Mouse (Mus musculus) forebrain, embryonic 14.5 days (tissue): ENCODE data around the gene Vcl. TPM values are rescaled to one million over a fixed set of nuclear protein-coding genes. Genes with fewer than 3 reads are reported as not detected.

ENCODE experiments used
- ATAC-seq: fragments of 200-750 bp; cut with Nextera tagmentation; 2 replicates; pipeline ENCODE4 v1.8.0; 2017; ENCODE audit warnings: mild to moderate bottlenecking, moderate library complexity
- DNase-seq: peaks from one replicate; pipeline ENCODE4 v3.0.0-alpha.2; 2015; ENCODE audit warnings: low spot score
- H3K27ac ChIP-seq: fragments of 300-500 bp; sonication (generic); 2 replicates; pipeline ENCODE4 v1.5.1; 2014; ENCODE audit warnings: low read depth, mild to moderate bottlenecking, control low read depth, low read length, moderate library complexity
- H3K27me3 ChIP-seq: fragments of 300-500 bp; sonication (generic); replicated peaks from 2 replicates; pipeline ENCODE4 v1.6.1; 2014; ENCODE audit warnings: low read length, control low read depth, mixed read lengths; ENCODE audit not compliant: control insufficient read depth, insufficient read depth
- H3K36me3 ChIP-seq: fragments of 300-500 bp; sonication (generic); 2 replicates; pipeline ENCODE4 v1.6.1; 2014; ENCODE audit warnings: low read length, control low read depth; ENCODE audit not compliant: control insufficient read depth, insufficient read depth
- H3K4me1 ChIP-seq: fragments of 300-500 bp; sonication (generic); 2 replicates; pipeline ENCODE4 v1.6.1; 2014; ENCODE audit warnings: antibody characterized with exemption, low read length, control low read depth; ENCODE audit not compliant: control insufficient read depth, insufficient read depth
- H3K4me2 ChIP-seq: fragments of 300-500 bp; sonication (generic); 2 replicates; pipeline ENCODE4 v1.6.1; 2014; ENCODE audit warnings: mild to moderate bottlenecking, control low read depth, low read length
- H3K4me3 ChIP-seq: fragments of 300-500 bp; sonication (generic); 2 replicates; pipeline ENCODE4 v1.5.1; 2014; ENCODE audit warnings: low read depth, low read length, control low read depth
- H3K9ac ChIP-seq: fragments of 300-500 bp; sonication (generic); 2 replicates; pipeline ENCODE4 v1.6.1; 2014; ENCODE audit warnings: mild to moderate bottlenecking, low read length, control low read depth, moderate library complexity
- H3K9me3 ChIP-seq: fragments of 300-500 bp; sonication (generic); replicated peaks from 2 replicates; pipeline ENCODE4 v1.6.1; 2016; ENCODE audit warnings: low read length, control low read depth, mixed read lengths; ENCODE audit not compliant: control insufficient read depth
- WGBS: fragments of 180-500 bp; shearing (Covaris S2); extraction: QIAGEN DNeasy Blood & Tissue Kit; methylation state at CpG from one replicate; pipeline ENCODE4 v1.1.7; 2014; 5-methylcytosine and 5-hydroxymethylcytosine counted together
- polyA plus RNA-seq: library from polyadenylated mRNA; unstranded; fragments of >200 nt; fragmentation: Nextera tagmentation; extraction: Ambion mirVana; gene quantifications from 2 replicates; pipeline ENCODE4 v1.2.1, GENCODE M21; 2014

Gene Vcl
- polyA plus RNA-seq, result 8.4 and 9.3 TPM in 2 replicates

GRCm38 (mm10) chr14:20928848-20929745 is at the start of gene Vcl:
TSS of gene Vcl (plus strand) at chr14:20929398.
- Histone ChIP-seq H3K36me3 (no peaks in the 10 kb centered on the region), H3K9me3 (no peaks in the 10 kb centered on the region), H3K4me2 (peak within 1 kb of the TSS; percentile 78), H3K4me3 (peak within 1 kb of the TSS; percentile 84), H3K27ac (peak within 1 kb of the TSS; percentile 55), H3K4me1 (0 out of 2 replicates have a peak, but pooled peaks cover 7% of the 10 kb centered on the region), H3K27me3 (no peaks in the 10 kb centered on the region), H3K9ac (peak within 1 kb of the TSS; percentile 79)
- DNase-seq (peak; percentile 99), ATAC-seq (peak; percentile 99)
- under 1% methylated on average over 85 of the region's 89 CpGs for WGBS

GRCm38 (mm10) chr14:20884691-20885090 is 44.5 kb upstream of the Vcl start:
- Histone ChIP-seq H3K4me3 (no peak overlapping the region), H3K4me1 (no peaks in the 10 kb centered on the region), H3K9me3 (no peaks in the 10 kb centered on the region), H3K4me2 (no peak overlapping the region), H3K9ac (no peak overlapping the region), H3K27ac (no peak overlapping the region), H3K27me3 (no peaks in the 10 kb centered on the region), H3K36me3 (no peaks in the 10 kb centered on the region)
- WGBS, result 86% methylated on average over 5 of the region's 5 CpGs
- ATAC-seq (no peak), DNase-seq (no peak)

- Histone ChIP-seq H3K27ac (no peak overlapping the region), H3K9ac (no peak overlapping the region), H3K27me3 (no peaks in the 10 kb centered on the region), H3K4me1 (no peaks in the 10 kb centered on the region), H3K4me2 (no peak overlapping the region), H3K4me3 (no peak overlapping the region), H3K36me3 (no peaks in the 10 kb centered on the region), H3K9me3 (no peaks in the 10 kb centered on the region)
- no peak for ATAC-seq
- WGBS, result 23% methylated on average over 10 of the region's 10 CpGs
- DNase-seq, result peak; percentile 2
Measured at GRCm38 (mm10) chr14:20885091-20885888, 43.9 kb upstream of the Vcl start.

GRCm38 (mm10) chr14:20886266-20886665 is 42.9 kb upstream of the Vcl start:
- Histone ChIP-seq H3K27ac (no peak overlapping the region), H3K4me1 (no peaks in the 10 kb centered on the region), H3K4me3 (no peak overlapping the region), H3K4me2 (no peak overlapping the region), H3K27me3 (no peaks in the 10 kb centered on the region), H3K9me3 (no peaks in the 10 kb centered on the region), H3K9ac (no peak overlapping the region), H3K36me3 (no peaks in the 10 kb centered on the region)
- DNase-seq (peak; percentile 44), ATAC-seq (no peak)
- 14% methylated on average over 4 of the region's 4 CpGs for WGBS

- Histone ChIP-seq H3K9ac (no peak overlapping the region), H3K27me3 (no peaks in the 10 kb centered on the region), H3K9me3 (no peaks in the 10 kb centered on the region), H3K36me3 (no peaks in the 10 kb centered on the region), H3K4me2 (no peak overlapping the region), H3K4me1 (no peaks in the 10 kb centered on the region), H3K27ac (no peak overlapping the region), H3K4me3 (no peak overlapping the region)
- no peak for DNase-seq
- ATAC-seq, result no peak
- 87% methylated on average over 7 of the region's 7 CpGs for WGBS
Measured at GRCm38 (mm10) chr14:20887541-20888085, 41.6 kb upstream of the Vcl start.

GRCm38 (mm10) chr14:20891941-20892402 is 37.2 kb upstream of the Vcl start:
- H3K9ac ChIP-seq, result no peak overlapping the region
- no peak overlapping the region for H3K4me3 ChIP-seq
- no peak overlapping the region for H3K4me2 ChIP-seq
- H3K4me1 ChIP-seq, result no peaks in the 10 kb centered on the region
- DNase-seq (peak; percentile 60), ATAC-seq (0 out of 2 replicates have a peak, but pooled peaks have one; percentile 20)
- WGBS, result 37% methylated on average over 9 of the region's 9 CpGs
- H3K27ac ChIP-seq, result no peak overlapping the region
- H3K9me3 ChIP-seq, result no peaks in the 10 kb centered on the region
- H3K27me3 ChIP-seq, result no peaks in the 10 kb centered on the region
- no peaks in the 10 kb centered on the region for H3K36me3 ChIP-seq

GRCm38 (mm10) chr14:20893815-20894214 is 35.4 kb upstream of the Vcl start:
- 83% methylated on average over 4 of the region's 4 CpGs for WGBS
- Histone ChIP-seq H3K36me3 (no peaks in the 10 kb centered on the region), H3K9me3 (no peaks in the 10 kb centered on the region), H3K27ac (no peak overlapping the region), H3K9ac (no peak overlapping the region), H3K4me1 (no peaks in the 10 kb centered on the region), H3K4me2 (no peak overlapping the region), H3K4me3 (no peak overlapping the region), H3K27me3 (no peaks in the 10 kb centered on the region)
- no peak for ATAC-seq
- no peak for DNase-seq

GRCm38 (mm10) chr14:20901267-20901666 is 27.9 kb upstream of the Vcl start:
- no peak for DNase-seq
- Histone ChIP-seq H3K4me3 (no peak overlapping the region), H3K36me3 (no peaks in the 10 kb centered on the region), H3K27me3 (no peaks in the 10 kb centered on the region), H3K4me1 (no peaks in the 10 kb centered on the region), H3K27ac (no peak overlapping the region), H3K9ac (no peak overlapping the region), H3K4me2 (no peak overlapping the region), H3K9me3 (no peaks in the 10 kb centered on the region)
- 94% methylated on average over 3 of the region's 3 CpGs for WGBS
- ATAC-seq, result no peak
